Mouse (Mus musculus): Measurements from ENCODE around the gene Cd28. TPM values are rescaled to one million over a fixed set of nuclear protein-coding genes. Genes with fewer than 3 reads are reported as not detected.
A peak's percentile ranks its signal among the peaks of the same experiment; 100 is the strongest.

Cd28 gene
- polyA plus RNA-seq, 1 experiment from 2014 or later: 0.29 TPM

GRCm38 (mm10) chr1:60776166-60776565 lies 59.6 kb downstream of the Cd28 start:
- Histone ChIP-seq H3K27me3 (no peaks in the 10 kb centered on the region), H3K9ac (no peak overlapping the region), H3K4me1 (peaks cover 11% of the 10 kb centered on the region), H3K4me2 (replicated peaks) (no peak overlapping the region), H3K4me3 (no peak overlapping the region), H3K9me3 (no peaks in the 10 kb centered on the region), H3K27ac (no peak overlapping the region), H3K36me3 (no peaks in the 10 kb centered on the region)
- ATAC-seq (ENCODE audit: low FRiP score, low read depth): no peak
- WGBS: 77% methylated on average over 4 of the region's 4 CpGs

DNA sequence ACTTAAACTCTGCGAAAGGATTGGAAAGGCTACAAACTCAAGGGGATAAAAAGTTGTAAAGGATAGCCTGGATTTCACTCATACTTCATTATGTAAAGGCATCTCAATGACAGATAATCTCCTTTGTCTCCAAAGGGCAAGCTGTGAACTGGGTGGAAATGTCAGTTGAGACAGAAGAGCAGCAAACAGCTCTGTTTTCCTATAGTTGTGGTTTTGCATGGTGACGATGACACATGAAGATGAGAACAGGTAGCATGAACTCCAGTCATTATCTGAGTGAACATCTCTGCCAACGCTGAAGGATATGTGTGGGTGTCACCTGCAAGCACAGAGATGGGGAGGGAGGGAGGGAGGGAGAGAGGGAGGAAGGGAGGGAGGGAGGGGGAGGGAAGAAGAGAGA lies 60.3 kb downstream of the Cd28 start:
- no peak for ATAC-seq (ENCODE audit: low FRiP score, low read depth)
- no peaks in the 10 kb centered on the region for H3K9me3 ChIP-seq
- no peak overlapping the region for H3K4me2 ChIP-seq (replicated peaks)
- WGBS: 83% methylated on average over 3 of the region's 3 CpGs
- H3K36me3 ChIP-seq: no peaks in the 10 kb centered on the region
- H3K27me3 ChIP-seq: no peaks in the 10 kb centered on the region
- H3K27ac ChIP-seq: no peak overlapping the region
- H3K4me3 ChIP-seq: no peak overlapping the region
- H3K4me1 ChIP-seq: peaks cover 11% of the 10 kb centered on the region
- H3K9ac ChIP-seq: no peak overlapping the region

GRCm38 (mm10) chr1:60778465-60779115 lies 62.0 kb downstream of the Cd28 start:
- Histone ChIP-seq H3K27ac (no peak overlapping the region), H3K4me1 (peaks cover 11% of the 10 kb centered on the region), H3K9ac (no peak overlapping the region), H3K27me3 (no peaks in the 10 kb centered on the region), H3K36me3 (no peaks in the 10 kb centered on the region), H3K4me3 (no peak overlapping the region), H3K9me3 (no peaks in the 10 kb centered on the region), H3K4me2 (replicated peaks) (no peak overlapping the region)
- 0 out of 2 replicates have a peak, but pooled peaks have one; percentile 36 for ATAC-seq (ENCODE audit: low FRiP score, low read depth)
- 51% methylated on average over 8 of the region's 8 CpGs for WGBS

DNA sequence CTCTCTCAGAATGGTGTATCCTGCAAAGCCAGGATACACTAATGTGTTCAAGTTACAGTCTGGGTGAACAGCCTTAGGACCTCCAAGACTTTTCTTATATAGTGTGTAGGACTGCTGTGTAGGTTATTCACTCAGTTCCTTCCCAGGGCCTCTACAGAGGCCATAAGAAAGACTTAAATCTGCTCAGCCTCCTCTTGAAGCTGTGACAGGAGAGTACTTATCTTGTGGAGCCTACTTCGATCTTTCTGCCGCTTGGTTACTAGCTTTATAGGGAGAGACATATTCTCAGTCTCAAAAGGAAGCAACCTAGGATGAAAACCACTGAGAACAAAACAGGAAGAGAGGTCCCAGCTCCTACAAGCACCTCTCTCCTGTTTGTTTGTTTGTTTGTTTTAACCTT lies 62.6 kb downstream of the Cd28 start:
- 84% methylated on average over 2 of the region's 2 CpGs for WGBS
- no peaks in the 10 kb centered on the region for H3K9me3 ChIP-seq
- no peaks in the 10 kb centered on the region for H3K27me3 ChIP-seq
- peaks cover 11% of the 10 kb centered on the region for H3K4me1 ChIP-seq
- ATAC-seq (ENCODE audit: low FRiP score, low read depth): no peak
- no peaks in the 10 kb centered on the region for H3K36me3 ChIP-seq
- H3K4me2 ChIP-seq (replicated peaks): no peak overlapping the region
- no peak overlapping the region for H3K9ac ChIP-seq
- no peak overlapping the region for H3K4me3 ChIP-seq
- no peak overlapping the region for H3K27ac ChIP-seq

DNA sequence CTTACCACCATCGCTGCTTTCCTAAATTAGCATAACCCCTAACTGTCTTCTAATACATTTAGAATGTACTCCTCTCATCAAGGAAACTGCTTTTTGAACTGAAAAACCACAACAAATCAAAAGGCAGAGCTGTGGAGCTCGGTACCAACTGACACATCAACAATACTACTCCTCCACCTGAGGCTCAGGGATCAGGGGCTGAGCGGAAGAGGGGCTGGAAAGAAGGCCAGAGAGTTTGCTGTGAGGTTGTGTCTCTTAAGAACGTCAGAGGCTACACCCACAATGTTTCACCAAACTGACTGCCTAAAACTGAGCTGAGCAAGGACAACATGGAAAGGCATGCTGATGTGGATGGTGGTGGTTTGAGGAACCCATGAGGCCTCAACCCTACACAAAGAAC lies 65.1 kb downstream of the Cd28 start:
- no peak for ATAC-seq (ENCODE audit: low FRiP score, low read depth)
- Histone ChIP-seq H3K4me3 (no peak overlapping the region), H3K27me3 (no peaks in the 10 kb centered on the region), H3K27ac (no peak overlapping the region), H3K4me2 (replicated peaks) (no peak overlapping the region), H3K4me1 (peaks cover 11% of the 10 kb centered on the region), H3K36me3 (no peaks in the 10 kb centered on the region), H3K9me3 (no peaks in the 10 kb centered on the region), H3K9ac (no peak overlapping the region)
- 80% methylated on average over 4 of the region's 4 CpGs for WGBS

DNA sequence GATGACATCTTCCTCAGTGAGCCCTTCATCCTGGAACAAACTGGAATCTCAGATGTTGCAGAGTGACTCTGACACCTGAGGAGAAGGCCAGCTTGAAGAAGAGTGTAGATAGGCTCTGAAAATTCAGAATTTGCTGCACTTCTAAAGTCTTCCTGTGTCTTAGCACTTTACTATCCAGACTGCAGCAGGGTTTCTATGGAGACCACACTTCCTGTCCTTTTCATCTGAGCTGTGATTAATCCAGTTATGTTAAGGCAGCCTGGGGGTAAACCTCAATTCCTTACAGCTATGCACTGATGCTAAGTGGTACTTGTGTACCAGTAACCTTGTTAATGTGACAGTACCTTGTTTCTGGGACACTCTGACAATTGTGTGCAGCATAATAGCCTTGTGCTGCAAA lies 77.1 kb downstream of the Cd28 start:
- no peak overlapping the region for H3K27ac ChIP-seq

GRCm38 (mm10) chr1:60795677-60796205 lies 79.1 kb downstream of the Cd28 start:
- Histone ChIP-seq H3K4me2 (replicated peaks) (no peak overlapping the region), H3K36me3 (no peaks in the 10 kb centered on the region), H3K9ac (no peak overlapping the region), H3K27ac (no peak overlapping the region), H3K9me3 (no peaks in the 10 kb centered on the region), H3K4me1 (0 out of 2 replicates have a peak, but pooled peaks cover 4% of the 10 kb centered on the region), H3K4me3 (no peak overlapping the region), H3K27me3 (no peaks in the 10 kb centered on the region)
- no peak for ATAC-seq (ENCODE audit: low FRiP score, low read depth)
- WGBS: 72% methylated on average over 3 of the region's 3 CpGs

More for the DNA sequence above, 77.1 kb downstream of the Cd28 start:
- Histone ChIP-seq H3K4me1 (0 out of 2 replicates have a peak, but pooled peaks cover 4% of the 10 kb centered on the region), H3K4me3 (no peak overlapping the region), H3K27me3 (no peaks in the 10 kb centered on the region), H3K9me3 (no peaks in the 10 kb centered on the region), H3K36me3 (no peaks in the 10 kb centered on the region), H3K9ac (no peak overlapping the region), H3K4me2 (replicated peaks) (no peak overlapping the region)
- no peak for ATAC-seq (ENCODE audit: low FRiP score, low read depth)

- Histone ChIP-seq H3K27ac (no peak overlapping the region), H3K4me1 (no peaks in the 10 kb centered on the region), H3K36me3 (no peaks in the 10 kb centered on the region), H3K4me2 (replicated peaks) (no peak overlapping the region), H3K9ac (no peak overlapping the region), H3K27me3 (no peaks in the 10 kb centered on the region), H3K9me3 (no peaks in the 10 kb centered on the region), H3K4me3 (no peak overlapping the region)
- ATAC-seq (ENCODE audit: low FRiP score, low read depth): no peak
- 46% methylated on average over 1 of the region's 1 CpGs for WGBS
Measured at GRCm38 (mm10) chr1:60799795-60800345, 83.3 kb downstream of the Cd28 start.

DNA sequence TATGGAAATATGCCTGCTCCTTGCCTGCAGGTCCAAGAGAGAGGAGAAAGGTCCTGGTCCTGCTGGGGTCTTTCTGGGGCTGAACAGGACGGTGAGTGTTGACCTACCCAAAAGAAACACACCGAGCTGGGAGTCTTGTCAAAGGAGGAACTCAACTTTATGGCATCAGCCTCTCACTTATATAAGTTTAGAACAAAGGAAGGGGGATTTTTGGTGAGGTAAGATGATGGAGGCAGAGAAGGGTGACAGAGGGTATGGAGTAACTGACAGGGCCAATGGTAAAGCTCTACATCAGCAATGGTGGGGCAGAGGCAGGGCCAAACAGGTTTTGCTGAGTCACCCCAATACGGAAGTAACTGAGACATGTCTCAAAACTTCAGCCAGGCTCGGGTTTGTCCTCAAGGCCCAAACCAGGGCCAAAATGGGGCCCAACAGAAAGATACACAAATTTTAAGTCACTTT lies 84.6 kb downstream of the Cd28 start:
- H3K27ac ChIP-seq: no peak overlapping the region
- H3K4me1 ChIP-seq: no peaks in the 10 kb centered on the region
- 86% methylated on average over 4 of the region's 4 CpGs for WGBS
- no peak for ATAC-seq (ENCODE audit: low FRiP score, low read depth)
- H3K36me3 ChIP-seq: no peaks in the 10 kb centered on the region
- H3K9ac ChIP-seq: no peak overlapping the region
- no peak overlapping the region for H3K4me2 ChIP-seq (replicated peaks)
- H3K4me3 ChIP-seq: no peak overlapping the region
- no peaks in the 10 kb centered on the region for H3K9me3 ChIP-seq
- no peaks in the 10 kb centered on the region for H3K27me3 ChIP-seq

DNA sequence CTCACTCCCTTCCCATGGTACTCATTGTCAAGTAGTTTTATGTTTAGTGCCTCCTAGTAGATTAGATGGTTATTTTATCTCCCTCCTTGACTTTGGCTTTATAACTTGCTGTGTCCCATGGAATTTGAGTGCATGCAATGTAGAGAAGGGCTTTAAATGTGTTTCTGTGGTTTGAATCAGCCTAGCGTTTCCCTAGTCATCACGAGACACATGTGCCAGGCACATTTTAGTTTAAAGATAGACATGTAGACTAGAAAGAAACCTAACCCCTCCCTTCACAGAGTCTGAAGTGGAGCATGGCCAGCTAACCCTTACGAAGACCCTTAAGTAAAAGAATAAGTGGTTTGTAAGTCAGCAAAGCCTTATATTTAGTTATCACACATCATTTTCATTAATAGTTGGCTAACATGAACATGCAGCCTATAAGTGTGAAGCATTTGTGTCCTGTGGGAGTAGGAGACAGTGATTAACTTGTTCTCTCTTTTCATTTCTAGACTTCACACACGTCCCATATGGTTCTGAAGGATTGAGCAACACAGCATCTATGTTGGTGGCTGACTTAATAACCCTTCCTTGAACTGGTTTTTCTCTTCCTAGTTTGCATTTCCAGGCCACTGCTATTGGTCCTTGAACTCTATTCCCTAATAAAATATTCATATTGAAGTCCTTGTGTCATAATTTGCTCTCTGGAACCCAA lies 86.7 kb downstream of the Cd28 start:
- Histone ChIP-seq H3K9ac (no peak overlapping the region), H3K4me1 (no peaks in the 10 kb centered on the region), H3K27ac (no peak overlapping the region), H3K27me3 (no peaks in the 10 kb centered on the region), H3K4me3 (no peak overlapping the region), H3K9me3 (no peaks in the 10 kb centered on the region), H3K36me3 (no peaks in the 10 kb centered on the region), H3K4me2 (replicated peaks) (no peak overlapping the region)
- ATAC-seq (ENCODE audit: low FRiP score, low read depth): no peak
- 78% methylated on average over 4 of the region's 4 CpGs for WGBS

GRCm38 (mm10) chr1:60803825-60804696 lies 87.5 kb downstream of the Cd28 start:
- Histone ChIP-seq H3K4me2 (replicated peaks) (no peak overlapping the region), H3K27me3 (no peaks in the 10 kb centered on the region), H3K27ac (no peak overlapping the region), H3K9me3 (no peaks in the 10 kb centered on the region), H3K4me1 (no peaks in the 10 kb centered on the region), H3K4me3 (no peak overlapping the region), H3K36me3 (no peaks in the 10 kb centered on the region), H3K9ac (no peak overlapping the region)
- ATAC-seq (ENCODE audit: low FRiP score, low read depth): no peak
- 78% methylated on average over 6 of the region's 6 CpGs for WGBS

GRCm38 (mm10) chr1:60805178-60805577 lies 88.6 kb downstream of the Cd28 start:
- no peak for ATAC-seq (ENCODE audit: low FRiP score, low read depth)
- Histone ChIP-seq H3K27me3 (no peaks in the 10 kb centered on the region), H3K9me3 (no peaks in the 10 kb centered on the region), H3K4me2 (replicated peaks) (no peak overlapping the region), H3K27ac (no peak overlapping the region), H3K4me1 (no peaks in the 10 kb centered on the region), H3K4me3 (no peak overlapping the region), H3K36me3 (no peaks in the 10 kb centered on the region), H3K9ac (no peak overlapping the region)
- 48% methylated on average over 1 of the region's 1 CpGs for WGBS
